Mouse (Mus musculus) monocyte, adult 5-6 weeks (primary cell): ENCODE results near the gene Hsd11b1. TPM values are rescaled to one million over a fixed set of nuclear protein-coding genes. Genes with fewer than 3 reads are reported as not detected.
A peak's percentile ranks its signal among the peaks of the same experiment; 100 is the strongest.

ENCODE experiments used
- ATAC-seq: fragments of 153-309, 156-312 bp; replicated peaks from 2 replicates; pipeline ENCODE4 v1.8.0; 2017; ENCODE audit warnings: mild to moderate bottlenecking; ENCODE audit not compliant: low TSS enrichment, insufficient number of reproducible peaks, severe bottlenecking, poor library complexity, low FRiP score
- total RNA-seq: library from RNA; stranded (forward); fragments of 200-1000, 200-491, 200-594 nt; gene quantifications from 3 replicates; pipeline ENCODE4 v1.2.3, GENCODE M21; 2017

Gene Hsd11b1
- total RNA-seq, 1 experiment from 2014 or later = 101 TPM

DNA sequence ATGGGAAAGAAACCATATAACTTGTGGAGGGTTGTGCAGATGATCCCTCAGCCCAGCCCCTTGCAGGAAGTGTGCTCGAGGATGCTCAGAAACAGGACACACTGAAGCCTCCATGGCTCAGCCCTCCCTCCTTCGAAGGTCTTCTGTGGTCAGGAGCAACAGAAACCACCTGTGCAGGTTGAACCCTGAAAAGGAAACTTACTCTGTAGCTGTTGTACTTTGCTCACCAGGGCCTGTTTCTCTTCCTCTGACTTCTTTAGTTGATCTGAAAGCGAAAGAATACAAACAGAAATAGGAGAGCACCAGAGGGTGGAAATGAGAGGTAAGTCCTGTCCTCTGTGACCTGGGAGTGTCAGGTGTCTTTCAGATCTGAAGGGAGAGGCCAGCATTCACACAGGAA, 82.8 kb downstream of the Hsd11b1 start:
- no peak for ATAC-seq

DNA sequence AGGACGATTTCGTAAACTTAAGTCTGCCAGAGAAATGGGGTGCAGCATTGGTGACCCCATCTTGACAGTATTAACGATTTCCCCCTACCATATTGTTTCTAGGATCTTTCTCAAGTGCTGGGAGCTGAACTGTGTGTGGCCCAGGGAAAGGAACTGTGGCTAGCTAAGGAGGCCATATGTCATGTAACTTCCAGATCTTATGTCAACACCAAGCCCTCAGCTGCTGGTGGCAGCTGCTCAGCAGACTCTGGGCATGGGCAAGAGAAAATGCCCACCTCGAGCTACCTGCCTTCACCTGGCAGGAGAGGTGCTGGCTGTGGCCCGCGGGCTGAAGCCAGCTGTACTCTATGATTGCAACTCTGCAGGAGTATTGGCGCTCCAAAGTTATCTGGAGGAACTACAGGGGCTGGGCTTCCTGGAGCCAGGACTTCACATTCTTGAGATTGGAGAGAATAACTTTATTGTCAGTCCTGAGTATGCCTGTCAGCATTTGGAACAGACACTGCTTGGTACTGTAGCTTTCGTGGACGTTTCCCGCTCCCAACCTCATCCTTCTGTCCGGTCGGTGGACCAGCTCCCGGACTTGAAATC, 89.6 kb downstream of the Hsd11b1 start:
- no peak for ATAC-seq

DNA sequence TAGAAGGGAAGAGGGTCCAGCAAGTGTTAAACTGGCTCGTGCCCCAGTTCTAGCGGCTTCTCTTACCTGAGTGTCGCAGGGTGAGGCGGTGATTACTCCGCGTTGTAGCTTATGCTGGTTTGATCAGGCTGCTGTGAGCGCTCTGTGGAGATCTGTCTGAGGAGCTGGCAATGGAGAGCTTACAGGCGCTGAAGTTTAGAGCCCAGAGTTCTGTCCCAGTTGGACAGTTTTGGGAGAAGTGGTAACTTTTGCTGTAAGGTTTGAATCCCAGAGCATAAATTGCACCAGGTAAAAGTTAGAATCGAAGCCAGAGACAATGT, 90.1 kb downstream of the Hsd11b1 start:
- no peak for ATAC-seq

DNA sequence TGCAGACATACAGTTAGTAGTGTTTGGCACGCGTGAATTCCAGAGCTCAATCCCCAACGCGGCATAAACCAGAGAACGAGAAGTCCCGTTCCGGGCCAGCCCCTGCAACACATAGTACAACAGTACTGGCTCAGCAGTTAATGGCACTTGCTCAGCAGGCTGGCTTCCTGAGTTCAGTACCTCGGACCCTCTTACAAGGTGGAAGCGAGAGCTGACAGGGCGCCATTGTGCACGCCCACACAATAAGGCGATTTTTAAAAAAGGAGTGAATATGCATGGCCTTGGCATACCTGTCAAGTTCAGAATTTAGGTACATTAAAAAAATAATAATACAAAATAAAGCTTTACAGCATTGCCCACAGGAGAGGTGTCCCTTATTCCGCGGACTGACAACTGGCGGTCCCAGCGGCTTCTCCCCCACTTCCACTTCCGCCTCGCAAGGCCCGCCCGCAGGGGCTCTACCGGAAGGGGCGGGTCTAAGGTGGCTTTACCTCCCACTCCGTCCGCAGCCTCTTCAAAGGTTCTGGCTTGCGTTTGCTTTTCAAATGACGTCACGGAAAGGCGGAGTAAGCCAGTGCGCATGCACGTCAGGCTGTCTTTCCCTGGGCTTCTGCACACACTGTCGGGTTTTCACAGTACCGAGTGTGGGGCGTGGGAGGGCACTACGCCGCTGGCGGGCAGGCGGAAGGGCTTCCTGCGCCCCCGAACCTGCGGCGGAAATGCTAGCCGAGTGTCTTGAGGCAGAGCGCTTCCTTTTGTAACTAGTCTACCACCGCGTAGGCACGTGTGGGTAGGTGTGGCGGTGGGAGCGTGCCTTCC, 90.7 kb downstream of the Hsd11b1 start:
- ATAC-seq = peak; percentile 93

Other genes starting within 250 kb of the Hsd11b1 start
- not detected in 3 replicates for gene Syt14, start 228.3 kb downstream of the Hsd11b1 start, total RNA-seq
- gene Diexf, start 133.8 kb downstream of the Hsd11b1 start, total RNA-seq = 19.6 to 30.8 TPM (median 24.0 TPM) in 3 replicates
- 0.29 TPM in 1 of 3 replicates, not detected in the others for gene Irf6, start 111.0 kb downstream of the Hsd11b1 start, total RNA-seq
- gene A130010J15Rik, start 96.0 kb downstream of the Hsd11b1 start, total RNA-seq = 6.1 to 15.4 TPM (median 10.2 TPM) in 3 replicates
- gene Traf3ip3, start 62.4 kb downstream of the Hsd11b1 start, total RNA-seq = 198 to 292 TPM (median 228 TPM) in 3 replicates
- gene Lamb3, start 56.4 kb downstream of the Hsd11b1 start, total RNA-seq = 2.9 to 28.1 TPM (median 5.6 TPM) in 3 replicates
- gene G0s2, start 9.1 kb upstream of the Hsd11b1 start, total RNA-seq = 41.0 to 151 TPM (median 72.9 TPM) in 3 replicates
- gene Camk1g, start 106.2 kb upstream of the Hsd11b1 start, total RNA-seq = not detected in 3 replicates